Mouse (Mus musculus): ENCODE data around the gene Sh3yl1.

DNA sequence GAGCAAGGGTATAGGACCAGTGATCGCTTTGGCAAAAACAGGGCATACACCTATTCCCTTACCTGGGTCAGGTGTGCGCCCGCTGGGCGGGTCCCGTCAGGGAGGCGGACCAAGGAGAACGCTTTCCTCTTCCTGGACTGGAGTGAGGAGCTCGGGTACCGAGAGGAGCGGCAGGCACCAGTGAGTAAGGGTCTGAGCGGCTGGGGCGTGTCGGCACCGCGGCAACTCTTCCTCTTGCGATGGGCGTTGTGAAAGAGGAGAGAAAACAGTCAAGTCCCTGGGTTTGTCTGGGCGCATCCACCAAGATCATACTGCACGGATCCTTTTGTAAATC is 547 bp downstream of the Sh3yl1 start:
- no peak for TF ChIP-seq POLR2A (IDR thresholded peaks at IDR 0.05; ENCODE audit: insufficient read depth, low read length)
- no peak for TF ChIP-seq EP300 (IDR thresholded peaks at IDR 0.05; ENCODE audit: insufficient read depth, low read depth, low read length)
- TF ChIP-seq CTCF (IDR thresholded peaks at IDR 0.05; ENCODE audit: low read depth, low read length) = no peak

Measured in ES-Bruce4 (cell line).